Mouse (Mus musculus) adrenal gland, postnatal 36 days (tissue): ENCODE data around the gene Net1. TPM values are rescaled to one million over a fixed set of nuclear protein-coding genes. Genes with fewer than 3 reads are reported as not detected.
"Not testable (repeated sequence)": the region's sequence is repeated elsewhere in the genome, so short reads cannot be mapped to it uniquely, and the experiment has no call there.

Experiments used
- DNase-seq, 2 experiments: peaks; one replicate each; pipeline ENCODE4 v3.0.0; 2021; ENCODE audit warnings: mixed read lengths in 1 of 2
- long read RNA-seq, 2 experiments: library from polyadenylated mRNA; stranded (forward); transcript quantifications; one replicate each; pipeline ENCODE4 v2.0.0; 2021; ENCODE audit warnings: borderline sequencing depth in 2 of 2
- total RNA-seq, 2 experiments: library from RNA; stranded (reverse); gene quantifications; 2 replicates each; pipeline ENCODE4 v1.2.3; 2021

The Net1 gene
- 100 to 1,000 TPM; 163 to 196 TPM for total RNA-seq
- long read RNA-seq, experiment 1, transcript Net1-202 (10 exons, 3,871 nt) = major isoform, 27 of 52 reads
- long read RNA-seq, experiment 1, partial matches to known transcripts = 8 of 52 reads
- long read RNA-seq, experiment 1, other reads (novel, unspliced or antisense) = 17 of 52 reads
- long read RNA-seq, experiment 2, transcript Net1-202 (10 exons, 3,871 nt) = major isoform, 19 of 22 reads
- long read RNA-seq, experiment 2, partial matches to known transcripts = 2 of 22 reads
- long read RNA-seq, experiment 2, other reads (novel, unspliced or antisense) = 1 of 22 reads

- DNase-seq = peak; percentile 89 to 91
These were observed at the start of gene Net1, which contains the start of gene Tubal3 for GRCm38 (mm10) chr13:3917571-3918311. Gene Net1, minus strand, starts transcription at chr13:3918220. Gene Tubal3, plus strand, starts transcription at chr13:3918274.

- no peak for DNase-seq
These were observed 33.3 kb upstream of the Net1 start for GRCm38 (mm10) chr13:3951198-3951914.

GRCm38 (mm10) chr13:3949477-3949876 lies 31.5 kb upstream of the Net1 start:
- no peak for DNase-seq

GRCm38 (mm10) chr13:3947267-3947666 lies 29.2 kb upstream of the Net1 start:
- DNase-seq = no peak

- no peak for DNase-seq
These were observed 27.2 kb upstream of the Net1 start, which contains the start of gene Ucn3 for GRCm38 (mm10) chr13:3945249-3945648. Gene Ucn3, minus strand, starts transcription at chr13:3945349.

- DNase-seq = no peak
These were observed 26.7 kb upstream of the Net1 start for GRCm38 (mm10) chr13:3944699-3945098.

- DNase-seq = no peak
These were observed 8.0 kb upstream of the Net1 start for GRCm38 (mm10) chr13:3926046-3926445.

- DNase-seq = no peak
These were observed 7.6 kb upstream of the Net1 start for GRCm38 (mm10) chr13:3925632-3926031.

GRCm38 (mm10) chr13:3924483-3924882 lies 6.5 kb upstream of the Net1 start:
- no peak for DNase-seq

GRCm38 (mm10) chr13:3913504-3913903 lies 4.5 kb downstream of the Net1 start:
- no peak for DNase-seq

GRCm38 (mm10) chr13:3910356-3910755 lies 7.7 kb downstream of the Net1 start:
- no peak for DNase-seq

- DNase-seq = no peak
These were observed 9.8 kb downstream of the Net1 start for GRCm38 (mm10) chr13:3908262-3908661.

- no peak for DNase-seq
These were observed 10.8 kb downstream of the Net1 start for GRCm38 (mm10) chr13:3907151-3907696.

GRCm38 (mm10) chr13:3899301-3899700 lies 18.7 kb downstream of the Net1 start:
- DNase-seq = no peak

GRCm38 (mm10) chr13:3898202-3898601 lies 19.8 kb downstream of the Net1 start:
- DNase-seq = not testable (repeated sequence)

GRCm38 (mm10) chr13:3896913-3897312 lies 21.1 kb downstream of the Net1 start:
- DNase-seq = peak; percentile 67 to 82

GRCm38 (mm10) chr13:3896032-3896431 lies 22.0 kb downstream of the Net1 start:
- no peak for DNase-seq

- no peak for DNase-seq
These were observed 22.5 kb downstream of the Net1 start for GRCm38 (mm10) chr13:3895397-3895980.

GRCm38 (mm10) chr13:3894549-3894948 lies 23.5 kb downstream of the Net1 start:
- no peak for DNase-seq

GRCm38 (mm10) chr13:3893126-3893734 lies 24.8 kb downstream of the Net1 start:
- DNase-seq = peak; percentile 97 to 98

- DNase-seq = no peak
These were observed 25.4 kb downstream of the Net1 start for GRCm38 (mm10) chr13:3892601-3893000.
